Mouse (Mus musculus): ENCODE measurements around the gene Dgcr6.

DNA sequence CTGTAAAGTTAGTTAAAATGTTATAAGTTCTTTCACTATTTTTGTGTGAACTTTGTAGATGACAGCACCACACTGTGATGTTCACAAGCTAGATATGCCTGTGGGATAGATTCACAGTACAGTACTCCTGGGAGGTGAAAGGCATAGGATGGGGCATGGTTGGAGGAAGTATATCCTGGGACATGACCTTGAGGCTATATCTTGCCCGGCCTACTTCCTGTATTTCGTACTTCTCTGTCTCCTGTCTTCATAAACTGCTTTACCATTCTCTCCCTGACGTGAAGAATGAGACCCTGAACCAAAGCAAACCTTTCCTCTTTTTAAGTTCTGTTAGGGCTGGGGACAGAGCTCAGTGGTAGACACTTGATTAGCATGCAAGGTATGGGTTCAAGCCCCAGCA lies 65.6 kb downstream of the Dgcr6 start:
- no peak for TF ChIP-seq CTCF (IDR thresholded peaks at IDR 0.05; ENCODE audit: borderline replicate concordance, insufficient read depth, low read length)
- TF ChIP-seq POLR2A (IDR thresholded peaks at IDR 0.05; ENCODE audit: low read depth, low read length): no peak
